Comparison of ENCODE assay signal across 16 mouse cellular contexts in genomic region chr9:65230250-65230649, GRCm38 (mm10). TPM values are rescaled to one million over a fixed set of nuclear protein-coding genes. Genes with fewer than 3 reads are reported as not detected.
DNase-seq lines count a peak whose midpoint lies in the region; ATAC-seq and TF ChIP-seq lines count a peak whose summit lies in the region.
"Had no signal": no experiment of that assay in that cellular context is flagged by ENCODE, and none has a peak within 500 bp of the region (broad histone marks: within the 10 kb centered on the region; RNA-seq: fewer than 3 reads in every experiment).

No protein-coding gene starts in this region.

- H3K4me2 ChIP-seq in liver, embryonic 12.5 days = no peak overlapping the region
- H3K4me2 ChIP-seq in liver, postnatal 0 days (ENCODE audit: low read depth, low read length) = no peak overlapping the region
- H3K4me2 ChIP-seq in forebrain, embryonic 11.5 days (ENCODE audit: low read depth, low read length, severe bottlenecking) = no peak overlapping the region
- H3K4me2 ChIP-seq: forebrain, embryonic 15.5 days; midbrain, embryonic 15.5 days had no signal

- no peak for TF ChIP-seq POLR2A in liver, adult 2 months (IDR thresholded peaks at IDR 0.05; ENCODE audit: extremely low read depth, insufficient read depth, low read length)
- TF ChIP-seq POLR2A in ES-Bruce4 (IDR thresholded peaks at IDR 0.05; ENCODE audit: insufficient read depth, low read length) = no peak

- H3K9ac ChIP-seq in liver, adult 2 months (ENCODE audit: low read depth, low read length) = no peak overlapping the region
- H3K9ac ChIP-seq in liver, embryonic 12.5 days = no peak overlapping the region
- no peak overlapping the region for H3K9ac ChIP-seq in ES-Bruce4 (ENCODE audit: low read depth, poor library complexity, severe bottlenecking)
- H3K9ac ChIP-seq in liver, postnatal 0 days (replicated peaks) = no peak overlapping the region
- H3K9ac ChIP-seq in forebrain, embryonic 11.5 days (ENCODE audit: low read length) = no peak overlapping the region
- H3K9ac ChIP-seq: forebrain, embryonic 15.5 days; midbrain, embryonic 15.5 days had no signal

- no peak for DNase-seq in gastrocnemius, adult 2 months
- DNase-seq in gastrocnemius, postnatal 36 days = no peak
- no peak for DNase-seq in liver, adult 2 months (ENCODE audit: extremely low read depth, low read depth, low spot score)
- DNase-seq in liver, postnatal 0 days = peak; percentile 58
- DNase-seq in forebrain, embryonic 11.5 days (ENCODE audit: low spot score) = no peak
- no peak for DNase-seq in urinary bladder, postnatal 14 days (ENCODE audit: low spot score)
- DNase-seq: adrenal gland, postnatal 14 days; cerebellum, postnatal 10 days; embryo, embryonic 11 days; heart, postnatal 14 days; right cerebral cortex, postnatal 4 days had no signal

- ATAC-seq in liver, embryonic 12.5 days = no peak
- ATAC-seq in liver, postnatal 0 days = no peak
- no peak for ATAC-seq in forebrain, embryonic 11.5 days (replicated peaks; ENCODE audit: low FRiP score)
- ATAC-seq: forebrain, embryonic 15.5 days; midbrain, embryonic 15.5 days had no signal

- no peak overlapping the region for H3K27ac ChIP-seq in gastrocnemius, adult 2 months
- no peak overlapping the region for H3K27ac ChIP-seq in liver, adult 2 months (replicated peaks; ENCODE audit: insufficient read depth, low read depth, low read length)
- H3K27ac ChIP-seq in liver, embryonic 12.5 days = no peak overlapping the region
- H3K27ac ChIP-seq in ES-Bruce4 (ENCODE audit: insufficient read depth, low read length) = no peak overlapping the region
- no peak overlapping the region for H3K27ac ChIP-seq in liver, postnatal 0 days (ENCODE audit: low read depth)
- H3K27ac ChIP-seq in forebrain, embryonic 11.5 days (ENCODE audit: low read depth, low read length) = no peak overlapping the region
- H3K27ac ChIP-seq: forebrain, embryonic 15.5 days; macrophage; midbrain, embryonic 15.5 days had no signal

- 84% methylated on average over 6 of the region's 6 CpGs for WGBS in liver, adult 2 months
- 57% methylated on average over 6 of the region's 6 CpGs for WGBS in liver, embryonic 12.5 days (ENCODE audit: insufficient replicate concordance)
- WGBS in liver, postnatal 0 days (ENCODE audit: insufficient replicate concordance) = 74% methylated on average over 6 of the region's 6 CpGs
- 77% methylated on average over 6 of the region's 6 CpGs for WGBS in forebrain, embryonic 11.5 days

- H3K36me3 ChIP-seq in liver, adult 2 months (ENCODE audit: control insufficient read depth, insufficient read depth, low read length) = peaks cover 21% of the 10 kb centered on the region
- H3K36me3 ChIP-seq in liver, embryonic 12.5 days = peaks cover 53% of the 10 kb centered on the region
- 0 out of 2 replicates have a peak, but pooled peaks cover 2% of the 10 kb centered on the region for H3K36me3 ChIP-seq in ES-Bruce4 (ENCODE audit: control insufficient read depth, insufficient read depth, low read length, poor library complexity, severe bottlenecking)
- H3K36me3 ChIP-seq in liver, postnatal 0 days (replicated peaks; ENCODE audit: insufficient read depth, low read length) = peaks cover 21% of the 10 kb centered on the region
- no peaks in the 10 kb centered on the region; the same call in 1 of the 2 replicates for H3K36me3 ChIP-seq in forebrain, embryonic 11.5 days (ENCODE audit: control insufficient read depth, insufficient read depth, low read length)
- H3K36me3 ChIP-seq: forebrain, embryonic 15.5 days had no signal

- no peaks in the 10 kb centered on the region for H3K9me3 ChIP-seq in liver, embryonic 12.5 days (replicated peaks)
- no peaks in the 10 kb centered on the region for H3K9me3 ChIP-seq in ES-Bruce4 (replicated peaks; ENCODE audit: control insufficient read depth, insufficient read depth, low read length, poor library complexity, severe bottlenecking)
- no peaks in the 10 kb centered on the region for H3K9me3 ChIP-seq in liver, postnatal 0 days (ENCODE audit: low read length)
- no peaks in the 10 kb centered on the region for H3K9me3 ChIP-seq in forebrain, embryonic 11.5 days (ENCODE audit: control insufficient read depth, low read length)
- H3K9me3 ChIP-seq: forebrain, embryonic 15.5 days; midbrain, embryonic 15.5 days had no signal

- no peaks in the 10 kb centered on the region for H3K27me3 ChIP-seq in liver, adult 2 months (ENCODE audit: control insufficient read depth, insufficient read depth, low read length)
- H3K27me3 ChIP-seq in liver, embryonic 12.5 days (replicated peaks) = no peaks in the 10 kb centered on the region
- no peaks in the 10 kb centered on the region for H3K27me3 ChIP-seq in ES-Bruce4 (ENCODE audit: control insufficient read depth, insufficient read depth, low read length, poor library complexity, severe bottlenecking)
- H3K27me3 ChIP-seq in liver, postnatal 0 days (ENCODE audit: insufficient read depth, low read length) = no peaks in the 10 kb centered on the region
- no peaks in the 10 kb centered on the region for H3K27me3 ChIP-seq in forebrain, embryonic 11.5 days (ENCODE audit: control insufficient read depth, insufficient read depth, low read length)
- H3K27me3 ChIP-seq: forebrain, embryonic 15.5 days; midbrain, embryonic 15.5 days had no signal

- H3K79me2 ChIP-seq in liver, adult 2 months (ENCODE audit: control insufficient read depth, insufficient read depth, low read length) = peaks cover 4% of the 10 kb centered on the region; the same call in 1 of the 2 replicates

- intact Hi-C loops in gastrocnemius, adult 2 months (cut with DNase I) = no loop called here
- intact Hi-C loops in gastrocnemius, postnatal 36 days (cut with DNase I) = loop anchor here (10.0 kb wide), 1 partner anchor 205 kb away; the partner anchor contains the start of gene Mtfmt

- TF ChIP-seq EP300 in ES-Bruce4 (IDR thresholded peaks at IDR 0.05; ENCODE audit: insufficient read depth, low read depth, low read length) = no peak
- no peak for TF ChIP-seq EP300 in liver, postnatal 0 days (IDR thresholded peaks at IDR 0.05; ENCODE audit: low read depth)

- no peak overlapping the region for H3K4me3 ChIP-seq in gastrocnemius, adult 2 months
- H3K4me3 ChIP-seq in liver, adult 2 months (ENCODE audit: insufficient read depth, low read depth, low read length) = no peak overlapping the region
- no peak overlapping the region for H3K4me3 ChIP-seq in liver, embryonic 12.5 days
- no peak overlapping the region for H3K4me3 ChIP-seq in ES-Bruce4 (ENCODE audit: low read depth, low read length)
- no peak overlapping the region for H3K4me3 ChIP-seq in liver, postnatal 0 days (ENCODE audit: low read depth, low read length)
- H3K4me3 ChIP-seq in forebrain, embryonic 11.5 days (ENCODE audit: low read depth, low read length) = no peak overlapping the region
- H3K4me3 ChIP-seq: forebrain, embryonic 15.5 days; midbrain, embryonic 15.5 days had no signal

- peak; percentile 14; the same call in 1 of the 2 replicates for TF ChIP-seq CTCF in gastrocnemius, adult 2 months (IDR thresholded peaks at IDR 0.05)
- TF ChIP-seq CTCF in liver, adult 2 months (IDR thresholded peaks at IDR 0.05; ENCODE audit: low read depth, low read length) = peak; percentile 58
- TF ChIP-seq CTCF in ES-Bruce4 (IDR thresholded peaks at IDR 0.05; ENCODE audit: low read depth, low read length) = peak; percentile 51
- peak; percentile 65 for TF ChIP-seq CTCF in liver, postnatal 0 days (IDR thresholded peaks at IDR 0.05; ENCODE audit: low read depth)

- H3K4me1 ChIP-seq in liver, adult 2 months (ENCODE audit: control insufficient read depth, insufficient read depth, low read length) = peaks cover 24% of the 10 kb centered on the region
- peaks cover 13% of the 10 kb centered on the region for H3K4me1 ChIP-seq in liver, embryonic 12.5 days
- no peaks in the 10 kb centered on the region for H3K4me1 ChIP-seq in ES-Bruce4 (ENCODE audit: control insufficient read depth, insufficient read depth, low read length)
- H3K4me1 ChIP-seq in liver, postnatal 0 days (ENCODE audit: insufficient read depth) = peaks cover 8% of the 10 kb centered on the region; the same call in 1 of the 2 replicates
- H3K4me1 ChIP-seq in forebrain, embryonic 11.5 days (replicated peaks; ENCODE audit: control insufficient read depth, insufficient read depth, low read length) = no peaks in the 10 kb centered on the region
- H3K4me1 ChIP-seq: forebrain, embryonic 15.5 days; midbrain, embryonic 15.5 days had no signal

RNA-seq across cellular contexts. Expression of gene Cilp, which starts 34.7 kb away (rescaled TPM):
- total RNA-seq in gastrocnemius, adult 2 months (2021) = 10 to 100 TPM; 13.0 to 35.4 TPM
- total RNA-seq in gastrocnemius, postnatal 36 days (2021) = 10 to 100 TPM; 13.6 to 24.2 TPM
- total RNA-seq in liver, adult 2 months (2014; rRNA removed) = 0.18 and 0.20 TPM in 2 replicates
- 0.12 and 0.15 TPM in 2 replicates for polyA plus RNA-seq in liver, adult 2 months (2012; rRNA removed)
- 0.06 TPM in 1 of 2 replicates, not detected in the other for polyA plus RNA-seq in liver, embryonic 12.5 days (2016; fragmentation: Nextera tagmentation; extraction: Ambion mirVana)
- 0.15 and 0.17 TPM in 2 replicates for polyA plus RNA-seq in ES-Bruce4 (2011; ENCODE audit: insufficient read depth, insufficient read length, low read depth, missing spikeins)
- 0.06 and 0.08 TPM in 2 replicates for polyA plus RNA-seq in liver, postnatal 0 days (2015; fragmentation: Nextera tagmentation; extraction: Ambion mirVana)
- 0.52 and 0.92 TPM in 2 replicates for polyA plus RNA-seq in forebrain, embryonic 11.5 days (2014; fragmentation: Nextera tagmentation; extraction: Ambion mirVana)
- polyA plus RNA-seq: macrophage had no signal

RNA-seq across cellular contexts. Expression of gene Parp16, which starts 35.1 kb away (rescaled TPM):
- 1 to 10 TPM; 3.6 to 3.9 TPM for total RNA-seq in gastrocnemius, adult 2 months (2021)
- 1 to 10 TPM; 3.4 to 4.0 TPM for total RNA-seq in gastrocnemius, postnatal 36 days (2021)
- total RNA-seq in liver, adult 2 months (2014; rRNA removed) = 11.3 and 12.6 TPM in 2 replicates
- polyA plus RNA-seq in liver, adult 2 months (2012; rRNA removed) = 11.4 and 13.6 TPM in 2 replicates
- polyA plus RNA-seq in liver, embryonic 12.5 days (2016; fragmentation: Nextera tagmentation; extraction: Ambion mirVana) = 7.7 and 8.6 TPM in 2 replicates
- polyA plus RNA-seq in ES-Bruce4 (2011; ENCODE audit: insufficient read depth, insufficient read length, low read depth, missing spikeins) = 5.7 and 7.1 TPM in 2 replicates
- 11.7 and 12.0 TPM in 2 replicates for polyA plus RNA-seq in liver, postnatal 0 days (2015; fragmentation: Nextera tagmentation; extraction: Ambion mirVana)
- polyA plus RNA-seq in forebrain, embryonic 11.5 days (2014; fragmentation: Nextera tagmentation; extraction: Ambion mirVana) = 5.4 and 6.6 TPM in 2 replicates

Comparison
In these comparisons a context has a peak if more than half of its experiments do, and no peak if none do; other contexts are left out.
1. CTCF ChIP-seq: peak in every context shown above with its lines; median percentile 65 in liver, postnatal 0 days; 58 in liver, adult 2 months; 51 in ES-Bruce4; 14 in gastrocnemius, adult 2 months.